Mouse (Mus musculus): Measurements from ENCODE around the gene Ercc4. TPM values are rescaled to one million over a fixed set of nuclear protein-coding genes. Genes with fewer than 3 reads are reported as not detected.

Gene Ercc4
- polyA plus RNA-seq, 1 experiment from 2014 or later: 12.9 TPM

DNA sequence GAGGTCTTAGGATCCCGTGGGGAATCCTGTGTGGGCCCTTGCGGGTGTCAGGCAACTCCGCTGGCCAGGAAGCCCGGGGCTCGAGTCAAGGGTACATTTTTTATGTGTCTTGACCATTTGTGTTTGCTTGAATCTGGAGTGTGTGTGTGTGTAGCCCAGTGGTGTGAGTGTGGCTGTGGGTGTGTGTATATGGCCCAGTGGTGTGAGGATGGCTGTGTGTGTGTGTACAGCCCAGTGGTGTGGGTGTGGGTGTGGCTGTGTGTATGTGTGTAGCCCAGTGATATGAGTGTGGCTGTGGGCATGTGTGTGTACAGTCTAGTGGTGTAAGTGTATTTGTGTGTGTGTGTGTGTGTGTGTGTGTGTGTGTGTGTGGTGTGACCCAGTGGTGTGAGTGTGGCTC is 73.0 kb downstream of the Ercc4 start:
- no peak overlapping the region for H3K4me3 ChIP-seq
- H3K9ac ChIP-seq: no peak overlapping the region
- no peak overlapping the region for H3K4me2 ChIP-seq
- ATAC-seq (ENCODE audit: insufficient number of reproducible peaks, insufficient read depth, low FRiP score, low TSS enrichment, low read depth): no peak
- no peak overlapping the region for H3K27ac ChIP-seq
- H3K27me3 ChIP-seq: no peaks in the 10 kb centered on the region
- no peaks in the 10 kb centered on the region for H3K9me3 ChIP-seq
- WGBS: 91% methylated on average over 5 of the region's 5 CpGs
- no peaks in the 10 kb centered on the region for H3K36me3 ChIP-seq
- H3K4me1 ChIP-seq: no peaks in the 10 kb centered on the region

DNA sequence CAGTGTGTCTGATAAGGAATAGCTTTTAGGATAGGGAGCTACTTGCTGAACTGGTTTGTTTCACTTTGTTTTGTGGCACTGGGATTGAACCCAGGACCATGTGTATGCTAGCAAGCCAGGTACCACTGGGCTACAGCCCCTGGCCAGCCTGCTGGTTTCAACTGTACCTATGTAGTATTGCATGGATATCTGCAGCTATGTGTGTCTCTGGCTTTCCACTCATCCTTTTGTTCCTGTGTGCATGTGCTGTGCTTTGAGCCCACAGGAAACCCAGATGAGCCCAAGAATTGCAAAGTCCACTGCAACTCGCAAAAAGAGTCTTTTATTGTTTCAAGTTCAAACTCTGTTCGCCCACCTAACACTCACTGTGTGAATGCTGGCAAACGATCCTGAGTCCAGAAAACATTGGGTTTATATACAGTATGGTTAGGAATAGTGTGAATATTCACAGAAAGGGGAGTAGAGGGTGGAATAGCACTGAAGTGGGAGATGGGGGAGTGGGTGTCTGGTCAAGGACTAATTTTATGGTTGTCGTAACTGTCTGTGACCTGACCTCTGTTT is 73.8 kb downstream of the Ercc4 start:
- ATAC-seq (ENCODE audit: insufficient number of reproducible peaks, insufficient read depth, low FRiP score, low TSS enrichment, low read depth): no peak
- H3K4me1 ChIP-seq: no peaks in the 10 kb centered on the region
- no peaks in the 10 kb centered on the region for H3K36me3 ChIP-seq
- no peak overlapping the region for H3K27ac ChIP-seq
- WGBS: 85% methylated on average over 4 of the region's 4 CpGs
- no peaks in the 10 kb centered on the region for H3K9me3 ChIP-seq
- H3K27me3 ChIP-seq: no peaks in the 10 kb centered on the region
- H3K4me3 ChIP-seq: no peak overlapping the region
- no peak overlapping the region for H3K4me2 ChIP-seq
- no peak overlapping the region for H3K9ac ChIP-seq

DNA sequence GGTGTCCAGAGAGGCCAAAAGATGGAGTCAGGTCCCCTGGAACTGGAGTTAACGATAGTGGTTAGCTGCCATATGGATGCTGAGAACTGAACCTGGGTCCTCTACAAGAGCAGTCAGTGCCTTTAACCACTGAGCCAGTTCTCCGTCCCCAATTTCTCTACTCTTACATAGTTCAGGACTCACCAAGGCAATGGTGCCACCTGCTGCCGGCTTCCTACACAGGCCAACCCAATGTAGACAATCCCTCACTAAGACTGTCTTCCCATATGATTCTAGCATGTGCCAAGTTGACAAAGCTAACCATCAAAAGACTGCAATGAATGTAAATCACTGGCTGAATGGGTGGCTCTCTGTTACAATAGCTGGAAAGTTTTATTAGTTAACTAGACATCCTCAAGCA is 74.9 kb downstream of the Ercc4 start:
- WGBS: 95% methylated on average over 3 of the region's 3 CpGs
- Histone ChIP-seq H3K9ac (no peak overlapping the region), H3K27me3 (no peaks in the 10 kb centered on the region), H3K4me3 (no peak overlapping the region), H3K9me3 (no peaks in the 10 kb centered on the region), H3K36me3 (no peaks in the 10 kb centered on the region), H3K27ac (no peak overlapping the region), H3K4me2 (no peak overlapping the region), H3K4me1 (0 out of 2 replicates have a peak, but pooled peaks cover 2% of the 10 kb centered on the region)
- no peak for ATAC-seq (ENCODE audit: insufficient number of reproducible peaks, insufficient read depth, low FRiP score, low TSS enrichment, low read depth)

GRCm38 (mm10) chr16:13189430-13190107 is 80.1 kb downstream of the Ercc4 start:
- no peaks in the 10 kb centered on the region for H3K36me3 ChIP-seq
- no peaks in the 10 kb centered on the region for H3K9me3 ChIP-seq
- H3K4me2 ChIP-seq: no peak overlapping the region
- no peak overlapping the region for H3K4me3 ChIP-seq
- no peak for ATAC-seq (ENCODE audit: insufficient number of reproducible peaks, insufficient read depth, low FRiP score, low TSS enrichment, low read depth)
- no peak overlapping the region for H3K27ac ChIP-seq
- 0 out of 2 replicates have a peak, but pooled peaks cover 2% of the 10 kb centered on the region for H3K27me3 ChIP-seq
- no peak overlapping the region for H3K9ac ChIP-seq
- H3K4me1 ChIP-seq: 0 out of 2 replicates have a peak, but pooled peaks cover 7% of the 10 kb centered on the region
- 42% methylated on average over 12 of the region's 12 CpGs for WGBS

DNA sequence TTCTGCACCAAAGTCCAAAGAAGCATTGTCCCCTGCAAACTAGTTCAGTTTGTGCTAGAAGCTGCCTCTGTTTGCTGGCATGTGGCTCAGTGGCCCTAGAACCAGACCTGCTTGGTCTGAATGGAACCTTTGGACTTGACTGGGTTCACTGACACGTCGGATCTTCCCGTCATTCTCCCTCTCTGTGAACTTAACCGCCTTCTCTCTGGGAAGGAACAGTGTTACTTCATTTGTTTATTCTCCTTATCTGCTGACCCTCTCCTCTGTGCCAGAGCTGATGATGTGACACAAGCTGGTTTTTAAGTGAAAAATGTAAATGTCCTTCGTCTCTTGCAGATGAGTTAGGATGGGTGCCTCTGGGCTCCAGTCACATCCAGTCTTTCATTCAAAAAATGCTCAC is 81.0 kb downstream of the Ercc4 start:
- H3K27ac ChIP-seq: no peak overlapping the region
- no peak for ATAC-seq (ENCODE audit: insufficient number of reproducible peaks, insufficient read depth, low FRiP score, low TSS enrichment, low read depth)
- H3K27me3 ChIP-seq: 0 out of 2 replicates have a peak, but pooled peaks cover 2% of the 10 kb centered on the region
- peaks cover 15% of the 10 kb centered on the region for H3K4me1 ChIP-seq
- H3K4me2 ChIP-seq: no peak overlapping the region
- no peaks in the 10 kb centered on the region for H3K9me3 ChIP-seq
- no peak overlapping the region for H3K9ac ChIP-seq
- H3K36me3 ChIP-seq: no peaks in the 10 kb centered on the region
- WGBS: 86% methylated on average over 5 of the region's 5 CpGs
- H3K4me3 ChIP-seq: no peak overlapping the region

GRCm38 (mm10) chr16:13191166-13191565 is 81.7 kb downstream of the Ercc4 start:
- H3K36me3 ChIP-seq: no peaks in the 10 kb centered on the region
- WGBS: 68% methylated on average over 4 of the region's 4 CpGs
- 0 out of 2 replicates have a peak, but pooled peaks cover 2% of the 10 kb centered on the region for H3K27me3 ChIP-seq
- H3K4me3 ChIP-seq: no peak overlapping the region
- no peaks in the 10 kb centered on the region for H3K9me3 ChIP-seq
- no peak overlapping the region for H3K4me2 ChIP-seq
- no peak overlapping the region for H3K27ac ChIP-seq
- peaks cover 18% of the 10 kb centered on the region for H3K4me1 ChIP-seq
- H3K9ac ChIP-seq: no peak overlapping the region
- ATAC-seq (ENCODE audit: insufficient number of reproducible peaks, insufficient read depth, low FRiP score, low TSS enrichment, low read depth): no peak

DNA sequence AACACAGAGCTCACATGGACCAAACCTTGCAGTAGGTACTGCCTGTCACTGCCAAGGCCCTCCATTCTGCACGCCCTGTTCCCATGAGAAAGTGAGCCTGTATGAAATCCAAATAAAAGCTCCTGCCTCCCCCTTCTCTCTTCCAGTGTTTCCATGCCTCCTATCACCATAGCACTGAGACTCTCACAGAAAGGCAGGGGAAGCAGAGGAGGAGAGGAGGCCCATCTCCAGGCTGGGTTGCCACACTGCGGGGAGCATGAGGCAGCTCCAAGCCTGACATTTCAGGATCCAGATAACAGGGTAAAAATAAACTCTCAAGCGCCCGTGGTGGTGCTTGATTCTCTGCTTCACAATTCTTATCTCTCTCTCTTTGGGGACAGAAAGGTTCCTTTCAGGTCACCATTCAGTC is 84.2 kb downstream of the Ercc4 start:
- Histone ChIP-seq H3K4me3 (no peak overlapping the region), H3K4me1 (peaks cover 39% of the 10 kb centered on the region), H3K9me3 (no peaks in the 10 kb centered on the region), H3K27ac (no peak overlapping the region), H3K36me3 (no peaks in the 10 kb centered on the region), H3K9ac (no peak overlapping the region), H3K27me3 (0 out of 2 replicates have a peak, but pooled peaks cover 2% of the 10 kb centered on the region), H3K4me2 (no peak overlapping the region)
- no peak for ATAC-seq (ENCODE audit: insufficient number of reproducible peaks, insufficient read depth, low FRiP score, low TSS enrichment, low read depth)
- WGBS: 92% methylated on average over 4 of the region's 4 CpGs

DNA sequence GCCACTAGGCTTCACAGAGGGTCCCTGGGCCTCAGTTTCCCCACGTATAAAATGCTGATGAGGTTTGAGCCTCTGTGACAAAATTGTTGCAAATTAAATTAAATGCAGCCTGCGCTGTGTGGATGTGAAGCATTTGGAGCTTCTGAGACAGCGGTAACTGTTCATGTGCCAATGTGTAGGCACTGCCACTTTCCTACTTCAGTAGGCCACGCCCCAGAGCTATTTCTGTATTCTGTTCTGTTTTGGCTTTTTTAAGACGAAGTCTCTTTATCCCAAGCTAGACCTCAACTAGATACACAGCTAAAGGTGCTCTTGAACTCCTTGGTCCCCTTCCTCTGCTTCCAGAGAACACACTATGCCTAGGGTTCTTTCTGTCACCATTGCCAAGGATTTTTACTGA is 85.4 kb downstream of the Ercc4 start:
- peaks cover 43% of the 10 kb centered on the region for H3K4me1 ChIP-seq
- 70% methylated on average over 5 of the region's 5 CpGs for WGBS
- no peak overlapping the region for H3K9ac ChIP-seq
- no peaks in the 10 kb centered on the region for H3K36me3 ChIP-seq
- H3K4me2 ChIP-seq: no peak overlapping the region
- H3K27me3 ChIP-seq: 0 out of 2 replicates have a peak, but pooled peaks cover 2% of the 10 kb centered on the region
- no peaks in the 10 kb centered on the region for H3K9me3 ChIP-seq
- no peak overlapping the region for H3K4me3 ChIP-seq
- H3K27ac ChIP-seq: no peak overlapping the region
- no peak for ATAC-seq (ENCODE audit: insufficient number of reproducible peaks, insufficient read depth, low FRiP score, low TSS enrichment, low read depth)

DNA sequence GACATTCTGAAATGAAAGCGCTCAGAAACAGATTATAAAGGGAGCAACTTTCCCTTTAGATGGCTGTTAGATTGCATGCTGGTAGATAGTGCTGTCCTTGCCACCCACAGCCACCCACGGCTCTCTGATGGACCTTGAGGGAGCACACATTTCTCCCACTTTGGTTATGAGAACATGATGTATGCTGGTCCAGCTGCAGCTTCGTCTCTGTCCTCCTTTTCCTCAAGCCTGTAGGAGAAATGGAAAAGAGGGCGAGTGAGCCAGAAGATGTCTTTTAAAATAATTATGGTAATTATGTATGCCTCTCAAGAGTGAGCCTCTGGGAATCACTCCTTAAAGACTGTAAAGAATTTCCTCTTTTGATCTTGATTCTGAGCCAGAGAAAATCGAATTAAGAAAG is 87.1 kb downstream of the Ercc4 start:
- H3K9me3 ChIP-seq: no peaks in the 10 kb centered on the region
- 0 out of 2 replicates have a peak, but pooled peaks cover 2% of the 10 kb centered on the region for H3K27me3 ChIP-seq
- no peak overlapping the region for H3K4me2 ChIP-seq
- no peaks in the 10 kb centered on the region for H3K36me3 ChIP-seq
- H3K27ac ChIP-seq: no peak overlapping the region
- peaks cover 43% of the 10 kb centered on the region for H3K4me1 ChIP-seq
- H3K9ac ChIP-seq: no peak overlapping the region
- ATAC-seq (ENCODE audit: insufficient number of reproducible peaks, insufficient read depth, low FRiP score, low TSS enrichment, low read depth): no peak
- H3K4me3 ChIP-seq: no peak overlapping the region
- WGBS: 35% methylated on average over 5 of the region's 5 CpGs

GRCm38 (mm10) chr16:13197293-13197692 is 87.8 kb downstream of the Ercc4 start:
- 52% methylated on average over 5 of the region's 5 CpGs for WGBS
- H3K9ac ChIP-seq: no peak overlapping the region
- no peak overlapping the region for H3K4me2 ChIP-seq

DNA sequence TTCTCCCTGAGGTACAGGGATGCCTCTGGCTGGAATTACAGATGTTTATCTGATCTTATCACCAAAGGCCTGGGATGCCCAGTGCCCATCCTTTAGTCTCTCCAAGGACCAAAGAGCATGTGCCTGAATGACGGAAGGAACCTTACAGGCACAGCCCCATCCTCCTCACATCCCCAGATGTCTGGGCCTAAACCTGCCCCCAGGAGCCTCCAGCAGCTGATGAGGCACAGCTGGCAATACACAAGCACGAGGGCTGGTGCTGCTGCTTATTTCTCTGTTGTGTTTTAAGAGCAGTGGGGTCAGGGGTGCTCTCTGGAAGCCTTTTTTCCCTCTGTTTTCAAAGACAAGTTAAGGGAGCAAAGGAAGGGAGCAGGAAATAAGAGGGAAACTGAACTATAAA is 89.7 kb downstream of the Ercc4 start:
- Histone ChIP-seq H3K36me3 (no peaks in the 10 kb centered on the region), H3K9me3 (no peaks in the 10 kb centered on the region), H3K9ac (0 out of 2 replicates have a peak overlapping the region, but pooled peaks have one; percentile 49), H3K4me2 (no peak overlapping the region), H3K4me3 (no peak overlapping the region), H3K4me1 (peaks cover 43% of the 10 kb centered on the region), H3K27me3 (no peaks in the 10 kb centered on the region), H3K27ac (no peak overlapping the region)
- WGBS: 14% methylated on average over 2 of the region's 2 CpGs
- no peak for ATAC-seq (ENCODE audit: insufficient number of reproducible peaks, insufficient read depth, low FRiP score, low TSS enrichment, low read depth)

More at GRCm38 (mm10) chr16:13197293-13197692, 87.8 kb downstream of the Ercc4 start:
- ATAC-seq (ENCODE audit: insufficient number of reproducible peaks, insufficient read depth, low FRiP score, low TSS enrichment, low read depth): no peak
- Histone ChIP-seq H3K4me1 (peaks cover 43% of the 10 kb centered on the region), H3K27me3 (0 out of 2 replicates have a peak, but pooled peaks cover 2% of the 10 kb centered on the region), H3K9me3 (no peaks in the 10 kb centered on the region), H3K27ac (no peak overlapping the region), H3K36me3 (no peaks in the 10 kb centered on the region), H3K4me3 (no peak overlapping the region)
